Mouse (Mus musculus): ENCODE data around the gene Arhgap28. TPM values are rescaled to one million over a fixed set of nuclear protein-coding genes. Genes with fewer than 3 reads are reported as not detected.
A peak's percentile ranks its signal among the peaks of the same experiment; 100 is the strongest.

The Arhgap28 gene
- polyA plus RNA-seq, 1 experiment from 2014 or later: 26.3 TPM

GRCm38 (mm10) chr17:67980573-67980972, 23.3 kb downstream of the Arhgap28 start:
- Histone ChIP-seq H3K27ac (replicated peaks) (no peak overlapping the region), H3K27me3 (ENCODE audit: low read depth, poor library complexity, severe bottlenecking) (no peaks in the 10 kb centered on the region), H3K9me3 (replicated peaks) (no peaks in the 10 kb centered on the region), H3K4me1 (peaks cover 24% of the 10 kb centered on the region), H3K4me3 (no peak overlapping the region), H3K36me3 (no peaks in the 10 kb centered on the region)
- 86% methylated on average over 3 of the region's 3 CpGs for WGBS
- DNase-seq (ENCODE audit: low spot score): no peak

- no peak overlapping the region for H3K27ac ChIP-seq (replicated peaks)
- DNase-seq (ENCODE audit: low spot score): no peak
- H3K4me3 ChIP-seq: no peak overlapping the region
- no peaks in the 10 kb centered on the region for H3K36me3 ChIP-seq
- 90% methylated on average over 5 of the region's 5 CpGs for WGBS
- H3K27me3 ChIP-seq (ENCODE audit: low read depth, poor library complexity, severe bottlenecking): no peaks in the 10 kb centered on the region
- no peaks in the 10 kb centered on the region for H3K9me3 ChIP-seq (replicated peaks)
- peaks cover 27% of the 10 kb centered on the region for H3K4me1 ChIP-seq
Measured at GRCm38 (mm10) chr17:67979248-67979647, 24.7 kb downstream of the Arhgap28 start.

- peaks cover 27% of the 10 kb centered on the region for H3K4me1 ChIP-seq
- no peak overlapping the region for H3K4me3 ChIP-seq
- WGBS: 44% methylated on average over 3 of the region's 3 CpGs
- no peak for DNase-seq (ENCODE audit: low spot score)
- H3K27ac ChIP-seq (replicated peaks): no peak overlapping the region
- no peaks in the 10 kb centered on the region for H3K9me3 ChIP-seq (replicated peaks)
- no peaks in the 10 kb centered on the region for H3K36me3 ChIP-seq
- no peaks in the 10 kb centered on the region for H3K27me3 ChIP-seq (ENCODE audit: low read depth, poor library complexity, severe bottlenecking)
Measured at GRCm38 (mm10) chr17:67978786-67979185, 25.1 kb downstream of the Arhgap28 start.

- peak; percentile 50 for DNase-seq (ENCODE audit: low spot score)
- peak overlapping the region; percentile 50 for H3K27ac ChIP-seq (replicated peaks)
- 16% methylated on average over 2 of the region's 2 CpGs for WGBS
- H3K27me3 ChIP-seq (ENCODE audit: low read depth, poor library complexity, severe bottlenecking): no peaks in the 10 kb centered on the region
- no peaks in the 10 kb centered on the region for H3K9me3 ChIP-seq (replicated peaks)
- H3K4me3 ChIP-seq: no peak overlapping the region
- no peaks in the 10 kb centered on the region for H3K36me3 ChIP-seq
- H3K4me1 ChIP-seq: peaks cover 27% of the 10 kb centered on the region
Measured at GRCm38 (mm10) chr17:67976465-67976864, 27.5 kb downstream of the Arhgap28 start.

GRCm38 (mm10) chr17:67976027-67976426, 27.9 kb downstream of the Arhgap28 start:
- H3K36me3 ChIP-seq: no peaks in the 10 kb centered on the region
- H3K27me3 ChIP-seq (ENCODE audit: low read depth, poor library complexity, severe bottlenecking): no peaks in the 10 kb centered on the region
- peaks cover 27% of the 10 kb centered on the region for H3K4me1 ChIP-seq
- no peak overlapping the region for H3K27ac ChIP-seq (replicated peaks)
- no peak overlapping the region for H3K4me3 ChIP-seq
- DNase-seq (ENCODE audit: low spot score): no peak
- no peaks in the 10 kb centered on the region for H3K9me3 ChIP-seq (replicated peaks)

DNA sequence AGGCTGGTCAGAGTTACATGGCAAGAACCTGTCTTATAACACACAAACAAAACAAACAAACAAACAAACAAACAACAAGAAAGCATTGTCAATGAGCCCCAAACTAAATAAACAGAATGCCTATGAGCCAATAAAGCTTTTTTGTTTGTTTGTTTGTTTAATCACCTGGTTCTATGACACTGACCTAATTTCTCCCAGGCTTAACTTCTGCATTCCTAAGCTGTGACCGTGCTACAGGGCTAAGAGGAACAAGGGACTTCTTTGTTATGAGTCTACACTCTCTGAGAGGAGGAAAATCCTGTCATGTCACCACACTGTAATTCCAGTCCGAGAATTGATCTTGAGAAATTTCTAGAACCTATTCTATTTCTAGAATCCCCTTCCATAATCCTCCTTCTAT, 29.2 kb downstream of the Arhgap28 start:
- Histone ChIP-seq H3K4me1 (peaks cover 27% of the 10 kb centered on the region), H3K27me3 (ENCODE audit: low read depth, poor library complexity, severe bottlenecking) (no peaks in the 10 kb centered on the region), H3K27ac (replicated peaks) (no peak overlapping the region), H3K36me3 (no peaks in the 10 kb centered on the region), H3K9me3 (replicated peaks) (no peaks in the 10 kb centered on the region), H3K4me3 (no peak overlapping the region)
- WGBS: 52% methylated on average over 2 of the region's 2 CpGs
- DNase-seq (ENCODE audit: low spot score): no peak

DNA sequence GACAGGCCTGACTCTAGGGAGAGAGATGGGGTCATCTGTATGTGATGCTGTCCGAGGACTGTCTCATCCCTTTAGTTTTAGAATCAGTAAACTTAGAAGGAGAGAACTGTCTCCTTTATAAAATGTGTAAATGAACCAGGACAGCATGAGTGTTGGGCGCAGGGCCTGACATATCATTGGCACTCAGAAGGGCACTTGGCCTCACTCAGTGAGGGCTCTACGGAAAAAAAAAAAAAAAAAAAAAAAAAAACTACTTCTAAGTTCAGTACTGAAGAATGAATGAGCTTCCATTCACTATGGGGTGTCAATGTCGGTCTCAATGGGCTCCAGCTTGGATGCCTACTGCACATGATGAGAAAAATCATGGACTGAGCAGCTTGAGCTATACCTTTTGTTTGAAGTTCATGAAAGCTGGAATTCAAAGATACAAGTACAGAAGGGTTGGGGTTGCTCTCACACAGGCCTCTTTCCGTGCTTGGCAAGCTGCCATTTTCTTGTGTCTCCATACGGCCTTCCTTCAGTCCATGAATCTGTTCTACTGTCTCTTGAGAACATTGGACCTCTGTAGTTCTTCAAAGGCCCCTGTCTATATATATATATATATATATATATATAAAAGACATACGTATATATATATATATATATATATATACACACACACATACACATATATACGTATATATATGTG, 36.9 kb downstream of the Arhgap28 start:
- Histone ChIP-seq H3K9me3 (replicated peaks) (no peaks in the 10 kb centered on the region), H3K27ac (replicated peaks) (no peak overlapping the region), H3K36me3 (no peaks in the 10 kb centered on the region), H3K27me3 (ENCODE audit: low read depth, poor library complexity, severe bottlenecking) (no peaks in the 10 kb centered on the region), H3K4me1 (peaks cover 4% of the 10 kb centered on the region; the same call in 1 of the 2 replicates), H3K4me3 (no peak overlapping the region)
- 91% methylated on average over 8 of the region's 8 CpGs for WGBS
- DNase-seq (ENCODE audit: low spot score): no peak

GRCm38 (mm10) chr17:67962858-67963257, 41.1 kb downstream of the Arhgap28 start:
- H3K4me1 ChIP-seq: no peaks in the 10 kb centered on the region
- H3K27me3 ChIP-seq (ENCODE audit: low read depth, poor library complexity, severe bottlenecking): no peaks in the 10 kb centered on the region
- no peaks in the 10 kb centered on the region for H3K36me3 ChIP-seq
- WGBS: 90% methylated on average over 6 of the region's 6 CpGs
- DNase-seq (ENCODE audit: low spot score): no peak
- no peak overlapping the region for H3K4me3 ChIP-seq
- no peak overlapping the region for H3K27ac ChIP-seq (replicated peaks)
- no peaks in the 10 kb centered on the region for H3K9me3 ChIP-seq (replicated peaks)

DNA sequence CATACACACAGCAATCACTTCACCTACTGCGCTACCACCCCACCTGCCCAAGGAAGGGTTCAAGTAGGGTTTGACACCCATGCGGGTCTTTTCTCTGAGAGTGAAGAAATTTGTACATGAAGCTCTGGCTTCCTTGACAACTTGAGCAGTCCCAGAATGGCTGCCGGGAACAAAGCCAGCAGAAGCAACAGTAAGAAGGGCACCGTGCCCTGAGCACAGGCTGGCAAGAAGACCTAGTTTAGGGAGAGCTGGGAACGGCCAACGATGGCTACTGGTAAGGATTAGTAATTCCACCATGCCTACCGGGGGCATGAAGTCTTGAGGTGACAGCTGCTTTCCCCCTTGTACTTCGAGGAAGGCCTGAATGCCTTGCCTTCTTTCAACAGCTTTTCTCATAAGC, 41.9 kb downstream of the Arhgap28 start:
- 92% methylated on average over 8 of the region's 8 CpGs for WGBS
- Histone ChIP-seq H3K36me3 (no peaks in the 10 kb centered on the region), H3K27me3 (ENCODE audit: low read depth, poor library complexity, severe bottlenecking) (no peaks in the 10 kb centered on the region), H3K4me1 (no peaks in the 10 kb centered on the region), H3K27ac (replicated peaks) (no peak overlapping the region), H3K4me3 (no peak overlapping the region), H3K9me3 (replicated peaks) (no peaks in the 10 kb centered on the region)
- no peak for DNase-seq (ENCODE audit: low spot score)

DNA sequence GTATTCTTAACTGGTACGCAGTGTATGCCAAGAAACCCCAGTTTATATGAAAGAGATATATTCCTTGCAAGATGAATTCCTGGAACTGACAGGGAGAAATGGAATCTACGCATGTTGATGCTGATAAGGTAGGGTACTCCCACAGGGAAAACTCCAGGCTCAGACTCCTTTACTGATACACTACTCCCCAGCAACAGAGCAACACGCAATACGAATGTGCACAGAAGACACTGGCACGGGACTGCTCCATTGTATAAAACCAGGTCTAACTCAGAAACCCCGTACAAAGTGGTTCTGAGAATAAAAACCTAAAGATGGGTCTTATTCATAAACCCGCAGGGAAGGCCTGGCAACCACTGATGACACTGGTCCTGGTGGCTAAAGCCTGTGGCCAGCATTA, 45.0 kb downstream of the Arhgap28 start:
- Histone ChIP-seq H3K27ac (replicated peaks) (no peak overlapping the region), H3K9me3 (replicated peaks) (no peaks in the 10 kb centered on the region), H3K36me3 (no peaks in the 10 kb centered on the region), H3K4me3 (no peak overlapping the region), H3K27me3 (ENCODE audit: low read depth, poor library complexity, severe bottlenecking) (0 out of 2 replicates have a peak, but pooled peaks cover 6% of the 10 kb centered on the region), H3K4me1 (peaks cover 18% of the 10 kb centered on the region)
- no peak for DNase-seq (ENCODE audit: low spot score)
- 93% methylated on average over 7 of the region's 7 CpGs for WGBS

- H3K4me1 ChIP-seq: peaks cover 31% of the 10 kb centered on the region
- 0 out of 2 replicates have a peak, but pooled peaks cover 6% of the 10 kb centered on the region for H3K27me3 ChIP-seq (ENCODE audit: low read depth, poor library complexity, severe bottlenecking)
- 79% methylated on average over 1 of the region's 1 CpGs for WGBS
- H3K36me3 ChIP-seq: no peaks in the 10 kb centered on the region
- no peak for DNase-seq (ENCODE audit: low spot score)
- H3K27ac ChIP-seq (replicated peaks): no peak overlapping the region
- H3K9me3 ChIP-seq (replicated peaks): no peaks in the 10 kb centered on the region
- no peak overlapping the region for H3K4me3 ChIP-seq
Measured at GRCm38 (mm10) chr17:67957603-67958002, 46.3 kb downstream of the Arhgap28 start.

DNA sequence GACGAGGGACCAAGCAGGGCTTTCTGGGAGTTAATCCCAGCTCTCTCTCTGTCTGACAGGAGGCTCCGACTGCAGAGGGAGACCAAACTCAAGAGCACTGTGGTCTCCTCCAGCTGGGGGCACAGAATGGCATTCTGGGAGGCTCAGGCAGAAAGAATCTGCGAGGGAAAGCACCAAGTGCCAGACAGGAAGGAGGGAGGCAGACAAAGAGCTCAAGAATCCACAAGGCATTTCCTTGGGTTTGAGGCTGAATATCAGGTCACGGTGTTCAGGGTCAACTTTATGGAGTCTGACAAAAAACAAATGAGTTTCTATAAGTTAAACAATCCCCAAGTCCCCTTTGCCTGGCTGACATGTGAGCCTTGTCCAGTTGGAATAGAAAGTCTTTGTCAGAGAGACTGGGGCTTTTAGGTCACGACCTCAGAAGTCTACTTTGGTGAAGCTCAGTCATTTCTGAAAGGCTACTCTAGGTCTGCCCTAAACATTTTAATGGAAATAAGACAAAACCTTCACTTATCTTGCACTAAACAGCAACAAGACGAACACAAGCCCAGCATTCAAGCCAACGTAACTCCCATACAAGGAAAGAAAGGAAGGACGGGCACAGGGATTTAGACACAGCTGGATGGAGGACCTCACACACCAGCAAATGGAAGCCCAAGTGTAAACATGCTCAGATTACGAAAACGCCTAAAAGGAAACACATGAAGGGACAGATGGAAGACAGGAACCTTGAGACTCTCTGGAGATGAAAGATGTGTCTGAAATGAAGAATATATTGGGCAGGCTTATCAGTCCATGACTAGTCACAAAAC, 47.8 kb downstream of the Arhgap28 start:
- H3K27ac ChIP-seq (replicated peaks): peak overlapping the region; percentile 55
- WGBS: 17% methylated on average over 10 of the region's 10 CpGs
- H3K36me3 ChIP-seq: no peaks in the 10 kb centered on the region
- H3K27me3 ChIP-seq (ENCODE audit: low read depth, poor library complexity, severe bottlenecking): 0 out of 2 replicates have a peak, but pooled peaks cover 6% of the 10 kb centered on the region
- H3K9me3 ChIP-seq (replicated peaks): no peaks in the 10 kb centered on the region
- peak; percentile 38 for DNase-seq (ENCODE audit: low spot score)
- no peak overlapping the region for H3K4me3 ChIP-seq
- peaks cover 33% of the 10 kb centered on the region for H3K4me1 ChIP-seq

DNA sequence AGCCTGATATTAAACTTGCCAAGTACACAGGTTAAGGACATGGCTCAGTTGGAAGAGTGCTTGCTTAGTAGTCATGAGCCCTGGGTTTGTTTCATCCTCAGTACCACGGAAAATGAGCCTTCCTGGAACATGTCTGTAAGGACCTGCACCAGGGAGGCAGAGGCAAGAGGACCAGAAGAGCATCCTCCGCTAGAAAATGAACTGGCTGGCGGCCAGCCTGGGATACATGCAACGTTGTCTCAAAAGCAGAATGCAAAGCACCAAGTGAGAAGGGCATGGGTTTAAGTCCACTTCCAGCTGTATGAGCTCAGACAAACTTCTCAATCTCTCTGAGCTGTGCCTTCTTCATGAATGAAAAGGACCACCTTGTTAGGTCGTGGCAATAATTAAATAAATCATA, 49.0 kb downstream of the Arhgap28 start:
- 0 out of 2 replicates have a peak, but pooled peaks cover 6% of the 10 kb centered on the region for H3K27me3 ChIP-seq (ENCODE audit: low read depth, poor library complexity, severe bottlenecking)
- no peak overlapping the region for H3K27ac ChIP-seq (replicated peaks)
- no peak for DNase-seq (ENCODE audit: low spot score)
- peaks cover 36% of the 10 kb centered on the region for H3K4me1 ChIP-seq
- no peaks in the 10 kb centered on the region for H3K9me3 ChIP-seq (replicated peaks)
- 90% methylated on average over 5 of the region's 5 CpGs for WGBS
- no peak overlapping the region for H3K4me3 ChIP-seq
- no peaks in the 10 kb centered on the region for H3K36me3 ChIP-seq
